Mouse (Mus musculus) cerebellum, postnatal 25 days (tissue): ENCODE results near the gene D630045J12Rik.

Experiments
- DNase-seq, 2 experiments: peaks; one replicate each; pipeline ENCODE4 v3.0.0; 2021; ENCODE audit warnings: mixed read lengths in 2 of 2

The D630045J12Rik gene

DNA sequence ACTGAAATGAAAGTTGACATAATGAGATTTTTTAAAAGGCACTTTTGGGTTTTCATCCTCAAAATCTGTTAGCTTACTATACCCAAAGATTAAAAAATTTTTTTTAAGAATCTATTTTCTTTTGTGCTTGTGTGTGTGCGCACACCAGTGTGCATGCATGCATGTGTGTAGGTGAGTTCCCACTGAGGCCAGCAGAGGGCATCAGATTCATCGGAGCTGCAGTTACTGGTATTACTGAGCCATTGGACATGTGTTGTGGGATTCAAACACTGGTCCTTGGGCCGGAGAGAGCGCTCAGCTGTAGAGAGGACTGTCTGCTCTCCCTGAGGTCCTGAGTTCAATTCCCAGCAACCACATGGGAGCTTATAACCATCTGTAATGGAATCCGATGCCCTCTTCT is 123.9 kb downstream of the D630045J12Rik start:
- DNase-seq, result no peak

DNA sequence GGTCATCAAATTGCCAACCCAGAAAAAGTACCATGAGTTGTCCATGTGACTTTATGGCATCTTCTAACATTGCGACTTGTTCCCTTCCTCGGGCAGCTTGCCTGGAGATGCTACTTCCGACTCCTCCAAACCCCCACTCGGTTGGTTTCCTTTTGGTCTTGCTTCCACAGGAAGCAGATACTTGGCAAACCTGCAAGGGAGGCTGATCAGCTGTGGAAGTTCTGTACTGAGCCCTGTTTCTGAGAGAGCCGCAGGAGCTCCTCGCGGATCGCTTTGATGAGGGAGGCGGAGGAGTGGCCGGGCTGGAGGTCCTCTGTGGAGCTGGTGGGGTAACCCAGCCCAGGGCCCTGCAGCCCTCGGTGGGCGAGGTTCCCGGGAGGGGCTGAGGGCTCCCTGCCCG is 125.7 kb downstream of the D630045J12Rik start:
- DNase-seq, result no peak

DNA sequence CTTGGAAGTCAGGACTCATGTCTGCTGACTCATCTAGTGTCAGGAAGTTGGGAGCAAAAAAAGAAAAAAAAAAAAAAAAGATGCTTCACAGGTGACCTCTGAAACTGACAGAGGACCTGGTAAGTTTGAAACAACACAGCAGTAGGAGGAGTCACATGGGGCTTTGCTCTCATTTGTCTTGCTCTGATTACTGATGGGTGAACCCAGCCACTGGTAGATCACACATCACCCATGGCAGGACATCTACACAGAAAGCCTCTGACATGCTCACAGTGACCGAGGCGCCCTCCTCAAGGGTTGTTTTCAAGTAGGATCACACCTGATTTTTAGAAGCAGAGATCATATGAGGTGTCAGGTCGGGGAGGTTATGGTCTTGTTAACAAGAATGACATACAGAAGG is 128.3 kb downstream of the D630045J12Rik start:
- no peak for DNase-seq

GRCm38 (mm10) chr6:38124882-38125281 is 128.9 kb downstream of the D630045J12Rik start:
- no peak for DNase-seq

DNA sequence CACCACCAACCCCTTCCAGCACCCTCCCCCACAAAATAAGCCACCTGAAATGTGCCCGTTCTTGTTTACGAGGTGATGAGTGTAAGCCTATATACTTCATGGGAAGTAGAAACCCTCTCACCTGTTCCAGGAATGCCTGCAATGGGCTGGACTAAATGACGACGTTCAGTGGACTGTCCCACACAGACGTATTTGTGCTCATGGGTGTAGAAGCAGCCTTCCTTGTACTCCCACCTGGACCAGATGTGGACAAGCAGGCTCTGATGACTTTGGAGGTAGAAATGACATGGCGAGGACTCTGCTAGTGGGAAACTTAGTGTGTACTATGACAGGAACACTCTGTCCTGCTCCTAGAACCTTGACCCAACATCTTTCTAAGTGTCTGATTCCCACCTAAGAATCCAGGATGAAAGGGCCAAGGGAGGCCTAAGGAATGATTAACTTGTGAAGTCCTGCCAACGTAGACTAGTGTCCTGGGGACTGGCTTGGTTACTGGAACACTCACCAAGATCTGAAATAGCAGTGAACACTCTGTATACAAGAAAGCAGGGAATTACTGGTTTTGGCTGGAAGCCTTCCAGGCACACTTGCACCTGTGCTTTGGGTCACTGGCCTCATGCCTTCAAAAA is 129.5 kb downstream of the D630045J12Rik start, which contains the start of gene Atp6v0a4:
Gene Atp6v0a4 (minus strand): TSS at position 380 of the 629 bp plus-strand sequence.
- DNase-seq, result no peak

DNA sequence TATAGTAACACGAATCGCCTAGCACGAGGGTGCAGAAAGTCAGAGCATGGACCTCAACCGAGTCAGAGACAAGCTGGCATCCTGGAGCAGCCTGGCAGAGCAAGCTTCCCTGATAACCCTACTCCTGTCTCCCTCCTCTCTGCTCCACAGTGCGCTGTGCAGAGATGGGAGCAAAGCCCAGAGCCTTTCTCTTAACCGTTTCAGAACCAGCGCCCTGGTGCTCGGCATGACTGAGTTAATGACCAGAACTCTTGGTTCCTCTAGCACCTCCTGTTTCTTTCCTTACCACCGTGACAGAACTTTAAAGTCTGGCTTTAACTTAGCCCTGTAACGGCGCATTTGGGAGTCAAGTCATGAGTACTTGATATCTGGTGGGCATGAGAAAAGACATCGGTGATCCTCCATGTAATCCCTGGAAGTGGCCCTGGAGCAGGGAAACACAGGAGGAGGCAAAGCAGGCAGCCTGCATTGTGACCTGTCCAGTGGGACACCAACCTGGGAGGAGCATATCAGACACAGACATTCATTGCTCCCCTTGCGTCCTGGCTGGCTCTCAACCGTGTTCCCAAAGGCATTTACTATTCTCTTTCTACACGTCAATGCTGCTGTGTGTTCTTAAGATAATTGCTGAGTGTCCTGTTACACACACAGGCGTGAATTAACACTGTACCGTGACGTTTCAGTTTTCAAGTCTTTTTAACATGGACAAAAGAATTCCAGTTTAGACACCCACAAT is 130.2 kb downstream of the D630045J12Rik start:
- DNase-seq, result no peak

DNA sequence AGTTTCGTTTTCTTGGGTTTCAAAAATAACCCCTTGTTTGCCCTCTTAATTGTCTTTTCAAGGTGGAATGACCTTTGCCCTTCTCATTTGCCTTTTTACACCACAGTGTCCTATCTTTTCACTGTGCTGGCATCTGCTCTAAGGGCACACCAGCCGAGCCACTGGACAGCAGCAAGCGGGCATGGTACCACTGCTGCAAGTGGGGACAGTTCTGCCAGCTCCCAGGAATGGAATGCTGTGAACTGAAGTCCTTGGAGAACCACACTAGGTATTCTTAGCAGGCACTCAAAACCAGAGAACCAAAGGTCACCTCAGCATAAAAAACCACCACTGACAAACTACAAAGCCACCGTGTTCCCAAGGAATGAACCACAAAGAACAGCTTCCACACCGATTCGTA is 131.0 kb downstream of the D630045J12Rik start:
- DNase-seq, result no peak

- no peak for DNase-seq
Measured at GRCm38 (mm10) chr6:38121843-38122242, 132.0 kb downstream of the D630045J12Rik start.

GRCm38 (mm10) chr6:38120681-38121371 is 133.0 kb downstream of the D630045J12Rik start:
- no peak for DNase-seq

DNA sequence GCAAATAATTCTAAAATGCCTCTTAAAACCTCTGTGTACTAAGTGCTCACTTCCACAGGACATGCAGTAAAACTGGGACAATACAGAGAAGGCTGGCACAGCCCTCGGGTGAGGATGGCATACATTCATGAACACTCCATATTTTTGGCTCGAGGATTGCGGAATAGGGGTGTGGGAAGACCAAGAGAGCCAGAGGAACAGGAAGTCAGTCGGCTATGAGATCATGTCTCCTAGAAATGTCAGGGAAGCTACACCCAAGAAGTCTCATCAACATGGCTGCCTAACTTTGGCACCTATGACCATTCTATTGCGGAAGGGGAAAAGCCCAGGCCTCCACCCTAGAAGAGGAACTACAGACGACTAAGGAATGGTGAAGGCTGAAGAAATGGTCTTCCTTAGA is 135.5 kb downstream of the D630045J12Rik start:
- DNase-seq, result no peak

GRCm38 (mm10) chr6:38116107-38116770 is 137.6 kb downstream of the D630045J12Rik start:
- no peak for DNase-seq

- no peak for DNase-seq
Measured at GRCm38 (mm10) chr6:38110859-38111258, 142.9 kb downstream of the D630045J12Rik start.

GRCm38 (mm10) chr6:38109871-38110270 is 143.9 kb downstream of the D630045J12Rik start:
- no peak for DNase-seq

DNA sequence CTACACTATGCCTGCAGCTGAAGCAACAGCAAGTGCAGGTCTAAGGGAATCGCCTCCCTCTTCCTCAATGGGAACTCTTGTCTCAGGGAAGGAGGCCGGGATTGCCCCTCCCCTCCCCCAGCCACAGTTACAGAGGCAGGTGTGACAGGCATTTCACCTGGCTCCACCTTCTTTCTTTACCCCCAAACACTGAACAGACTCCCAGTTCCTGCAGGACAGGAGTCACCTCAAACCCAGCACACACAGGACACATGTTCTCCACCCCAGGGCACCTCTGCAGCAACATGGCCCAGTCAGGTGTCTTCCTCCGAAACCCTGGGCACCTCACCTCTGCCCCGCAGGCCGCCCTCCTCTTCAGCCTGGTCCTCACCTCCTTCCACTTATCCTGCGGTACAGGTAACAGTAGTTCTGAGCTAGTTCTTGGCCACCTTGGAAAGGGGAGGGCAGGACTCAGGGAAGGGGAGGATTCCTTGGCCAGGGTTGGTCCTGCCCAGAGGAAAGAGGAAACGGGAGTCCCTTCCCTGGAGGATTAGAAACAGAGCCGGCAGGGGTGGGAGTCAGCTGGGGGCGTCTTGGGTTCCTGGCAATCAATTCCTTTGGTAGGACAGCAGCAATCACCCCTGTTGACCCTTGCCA is 144.5 kb downstream of the D630045J12Rik start, which contains the start of gene Tmem213:
Gene Tmem213 (plus strand): TSS at position 96 of the 636 bp plus-strand sequence.
- DNase-seq, result no peak

DNA sequence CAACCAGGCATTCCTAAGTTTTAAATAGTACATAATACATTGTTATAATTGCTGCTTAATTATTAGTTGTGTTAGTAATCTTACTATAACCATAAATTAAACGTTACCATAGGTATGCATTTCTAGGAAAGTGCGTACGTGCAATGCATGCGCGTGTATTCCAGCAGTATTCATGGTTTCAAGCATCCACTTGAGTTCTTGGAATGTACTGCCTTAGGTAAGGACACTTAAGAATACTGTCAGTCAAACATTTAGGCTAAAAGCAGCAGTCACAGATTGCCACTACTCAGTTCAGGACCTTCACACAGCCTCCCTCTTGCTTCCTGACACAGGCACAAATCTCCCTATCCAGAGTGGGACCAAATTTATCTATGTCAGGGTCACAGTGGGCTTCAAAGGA is 145.4 kb downstream of the D630045J12Rik start:
- DNase-seq, result no peak

- DNase-seq, result no peak
Measured at GRCm38 (mm10) chr6:38105924-38106323, 147.9 kb downstream of the D630045J12Rik start.

DNA sequence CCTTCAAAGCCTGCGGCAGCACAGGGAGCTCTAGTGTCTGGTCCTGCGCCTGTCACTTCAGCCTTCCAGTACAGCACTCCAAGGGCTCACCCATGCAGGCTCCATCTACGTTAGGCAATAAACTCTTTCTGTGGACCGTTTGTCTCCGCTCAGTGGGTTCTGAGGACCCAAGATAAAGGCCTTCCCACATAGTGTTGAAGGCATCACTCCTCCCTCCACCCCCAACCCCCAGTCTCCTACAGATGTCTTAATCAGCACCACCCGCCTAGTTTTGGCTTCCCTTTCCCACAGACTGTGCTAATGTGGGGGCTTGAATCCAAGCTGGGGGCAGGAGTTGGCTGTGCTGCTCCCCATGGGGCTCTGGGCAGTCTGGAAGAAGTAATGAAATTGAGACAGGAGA is 150.0 kb downstream of the D630045J12Rik start:
- DNase-seq, result no peak

GRCm38 (mm10) chr6:38102216-38102795 is 151.5 kb downstream of the D630045J12Rik start:
- no peak for DNase-seq

DNA sequence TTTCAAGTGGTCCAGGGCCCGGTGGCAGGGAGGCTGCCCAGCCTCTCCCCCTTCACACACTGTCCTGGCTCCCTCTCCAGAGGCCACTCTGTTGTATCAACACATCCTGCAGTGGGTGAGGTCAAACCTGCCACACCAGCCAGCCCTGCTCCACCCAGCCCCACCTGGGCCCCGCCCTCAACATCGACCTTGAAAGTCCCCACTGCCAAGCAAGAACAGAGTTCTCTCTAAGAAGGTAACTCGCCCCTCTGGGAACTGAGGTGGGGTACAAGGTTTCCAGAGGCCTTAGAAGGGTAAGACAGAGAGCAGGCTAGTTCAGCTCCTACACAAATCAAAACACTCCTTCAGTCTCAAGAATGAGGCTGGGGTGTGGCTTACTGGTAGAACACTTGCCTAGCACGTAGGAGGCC is 156.8 kb downstream of the D630045J12Rik start:
- DNase-seq, result no peak

DNA sequence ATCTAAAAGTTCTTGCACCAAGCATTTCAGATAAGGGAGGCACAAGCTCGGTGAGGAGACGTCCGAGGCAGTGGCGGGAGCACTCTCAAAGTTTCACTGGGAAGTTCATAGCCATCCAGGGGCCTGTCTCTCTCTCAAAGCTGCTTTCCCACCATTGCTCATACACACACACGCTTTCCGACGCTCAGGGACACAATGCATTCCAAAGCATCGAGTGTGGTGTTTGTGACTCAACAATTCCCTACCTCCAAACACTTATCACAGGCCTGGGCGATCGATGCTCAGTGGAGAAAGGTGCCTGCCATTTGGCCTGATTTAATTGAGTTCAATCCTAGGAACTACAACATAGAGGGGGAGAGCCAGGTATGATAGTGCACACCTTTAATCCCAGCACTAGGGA is 159.1 kb downstream of the D630045J12Rik start:
- no peak for DNase-seq

DNA sequence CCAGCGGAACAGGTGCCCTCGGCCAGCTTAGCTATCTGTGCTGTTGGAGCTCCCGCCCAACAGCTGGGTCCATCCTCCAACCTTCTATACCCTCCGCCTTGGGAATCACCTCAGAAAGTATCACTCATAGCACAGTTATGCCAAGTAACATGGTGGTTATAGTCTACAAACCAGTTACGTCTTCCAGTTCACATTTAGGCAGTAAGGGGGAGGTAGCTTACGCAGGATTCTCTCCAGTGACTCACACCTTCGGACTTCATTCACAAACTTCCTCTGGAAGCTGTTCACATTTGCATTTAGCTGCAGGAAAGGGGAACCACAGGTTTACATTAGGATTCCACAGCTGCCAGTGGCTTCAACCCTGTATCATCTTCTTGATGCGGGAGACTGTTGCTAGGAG is 161.3 kb downstream of the D630045J12Rik start:
- DNase-seq, result no peak
